Mouse (Mus musculus) ovary, postnatal 10 days (tissue): Measurements from ENCODE around the gene 1810062G17Rik.

ENCODE experiments used
- DNase-seq: peaks from one replicate; pipeline ENCODE4 v3.0.0; 2022; ENCODE audit warnings: low spot score

The 1810062G17Rik gene

GRCm38 (mm10) chr3:36505306-36505705 is 29.6 kb downstream of the 1810062G17Rik start:
- no peak for DNase-seq

DNA sequence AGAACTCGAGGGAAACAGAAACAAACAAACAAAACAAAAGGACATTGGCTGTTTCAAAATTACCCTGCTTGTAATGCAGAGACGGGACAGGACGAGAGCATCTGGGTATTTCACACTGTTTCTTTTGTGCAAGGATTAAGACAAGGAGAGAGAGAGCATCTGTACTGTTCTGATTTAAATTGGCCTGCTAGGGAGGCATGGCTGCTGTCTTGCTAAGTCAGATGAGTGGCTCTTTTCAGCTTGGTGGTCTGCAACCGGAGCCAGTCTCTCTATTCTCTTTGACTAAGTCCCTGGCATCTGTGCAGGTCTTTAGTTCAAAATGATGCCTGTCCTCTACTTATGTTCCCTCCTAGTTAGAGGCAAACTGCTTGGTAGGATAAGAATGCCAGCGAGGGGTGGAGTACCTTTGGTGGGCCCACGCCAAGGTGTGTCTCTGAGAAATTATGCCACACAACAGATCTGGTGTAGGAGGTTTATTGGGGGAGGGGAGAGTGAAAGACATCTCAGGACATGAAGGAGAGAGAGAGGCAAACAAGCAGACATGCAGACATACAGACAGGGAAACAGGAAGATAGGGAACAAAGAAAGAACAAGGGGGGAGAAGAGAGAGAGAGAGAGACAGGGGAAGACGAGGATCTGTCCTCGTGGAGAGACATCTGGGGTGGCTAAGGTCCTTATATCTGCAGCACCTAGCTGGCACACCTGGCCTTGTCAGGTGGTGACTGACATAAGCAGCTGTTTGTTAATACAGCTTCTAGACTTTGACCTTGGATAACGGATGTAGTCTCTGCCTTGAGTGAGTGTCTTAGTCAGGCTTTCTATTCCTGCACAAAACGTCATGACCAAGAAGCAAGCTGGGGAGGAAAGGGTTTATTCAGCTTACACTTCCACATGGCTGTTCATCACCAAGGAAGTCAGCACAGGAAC is 30.3 kb downstream of the 1810062G17Rik start:
- DNase-seq, result no peak

DNA sequence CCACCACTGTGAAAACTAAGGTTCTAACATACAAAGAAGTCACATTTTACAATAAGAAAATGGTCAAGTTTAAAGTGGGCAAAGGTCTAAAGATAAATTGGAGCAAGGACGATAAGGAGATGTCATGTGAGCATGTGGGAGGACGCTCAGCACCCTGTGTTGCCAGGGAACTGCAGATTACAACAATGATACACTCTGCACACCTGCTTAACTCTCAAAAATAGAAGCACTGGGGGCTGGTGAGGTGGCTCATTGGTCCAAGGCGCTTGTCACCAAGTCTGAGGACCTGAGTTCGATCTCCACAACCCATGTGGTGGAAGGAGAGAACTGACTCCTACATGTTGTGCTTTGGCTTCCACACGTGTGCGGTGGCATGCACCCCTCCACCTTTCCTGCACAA is 35.8 kb downstream of the 1810062G17Rik start:
- no peak for DNase-seq

DNA sequence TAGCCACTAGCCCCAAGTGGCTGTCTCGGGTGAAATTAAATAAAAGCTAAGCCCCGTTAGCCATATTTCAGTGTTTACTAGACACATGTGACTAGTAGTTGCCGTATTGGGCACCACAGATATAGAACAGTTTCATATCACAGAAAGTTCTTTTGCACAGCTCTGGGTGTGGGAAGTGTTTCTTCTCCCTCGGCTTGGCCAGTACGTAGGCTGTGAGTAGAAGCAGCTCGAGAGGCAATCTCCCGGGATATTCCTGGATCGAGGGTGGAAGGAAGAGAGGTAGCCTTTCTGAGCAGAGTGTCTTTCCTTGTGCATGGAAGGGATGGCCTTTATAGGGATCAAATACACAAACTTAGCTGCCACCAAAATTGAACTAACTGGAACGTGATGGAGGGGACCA is 40.5 kb downstream of the 1810062G17Rik start:
- no peak for DNase-seq

- DNase-seq, result no peak
Measured at GRCm38 (mm10) chr3:36521073-36522060, 45.6 kb downstream of the 1810062G17Rik start, which contains the start of gene Gm11549. Gene Gm11549, minus strand, starts transcription at chr3:36521813.

- DNase-seq, result no peak
Measured at GRCm38 (mm10) chr3:36522137-36522536, 46.4 kb downstream of the 1810062G17Rik start.

DNA sequence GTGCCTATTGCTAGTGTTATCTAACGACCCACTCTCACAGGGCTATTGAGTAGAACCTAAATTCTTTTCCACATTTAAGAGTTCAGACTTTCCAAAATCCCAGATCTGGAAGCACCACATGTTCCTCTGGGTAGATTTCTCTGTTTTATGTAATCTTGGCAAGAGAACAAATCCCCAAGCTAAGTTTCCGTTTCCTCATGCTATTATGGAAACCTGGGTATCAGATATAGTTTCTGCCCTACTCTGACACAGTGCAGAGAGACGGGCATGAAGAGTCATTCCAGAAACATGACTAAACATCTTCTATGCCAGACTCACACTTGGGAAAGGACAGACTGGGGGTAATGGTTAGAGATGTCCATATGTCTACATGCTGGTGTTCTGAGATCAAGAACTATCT is 48.7 kb downstream of the 1810062G17Rik start:
- DNase-seq, result no peak

DNA sequence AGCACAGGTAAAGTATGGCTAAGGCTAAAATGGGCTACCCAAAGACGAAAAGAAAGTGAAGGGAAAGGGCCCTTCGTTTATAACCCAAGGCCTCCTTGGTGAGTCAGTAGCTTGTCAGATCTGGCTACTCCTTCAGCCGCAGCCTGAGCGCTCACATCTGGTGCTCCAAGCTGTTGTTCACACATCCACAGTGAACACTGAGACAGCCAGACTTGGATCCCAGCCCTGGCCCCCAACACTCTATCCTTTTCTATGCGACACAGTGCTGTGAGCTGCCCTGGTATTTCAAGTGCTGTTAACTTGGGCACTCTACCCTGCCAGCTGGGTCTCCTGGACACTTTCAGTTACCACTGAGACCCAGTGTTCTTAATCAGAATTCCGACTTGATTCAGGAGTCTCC is 54.6 kb downstream of the 1810062G17Rik start:
- DNase-seq, result no peak

GRCm38 (mm10) chr3:36530781-36531180 is 55.0 kb downstream of the 1810062G17Rik start:
- DNase-seq, result no peak

GRCm38 (mm10) chr3:36531242-36531641 is 55.5 kb downstream of the 1810062G17Rik start:
- DNase-seq, result no peak
